Comparison of ENCODE assay signal across 14 mouse cellular contexts in the genomic region with DNA sequence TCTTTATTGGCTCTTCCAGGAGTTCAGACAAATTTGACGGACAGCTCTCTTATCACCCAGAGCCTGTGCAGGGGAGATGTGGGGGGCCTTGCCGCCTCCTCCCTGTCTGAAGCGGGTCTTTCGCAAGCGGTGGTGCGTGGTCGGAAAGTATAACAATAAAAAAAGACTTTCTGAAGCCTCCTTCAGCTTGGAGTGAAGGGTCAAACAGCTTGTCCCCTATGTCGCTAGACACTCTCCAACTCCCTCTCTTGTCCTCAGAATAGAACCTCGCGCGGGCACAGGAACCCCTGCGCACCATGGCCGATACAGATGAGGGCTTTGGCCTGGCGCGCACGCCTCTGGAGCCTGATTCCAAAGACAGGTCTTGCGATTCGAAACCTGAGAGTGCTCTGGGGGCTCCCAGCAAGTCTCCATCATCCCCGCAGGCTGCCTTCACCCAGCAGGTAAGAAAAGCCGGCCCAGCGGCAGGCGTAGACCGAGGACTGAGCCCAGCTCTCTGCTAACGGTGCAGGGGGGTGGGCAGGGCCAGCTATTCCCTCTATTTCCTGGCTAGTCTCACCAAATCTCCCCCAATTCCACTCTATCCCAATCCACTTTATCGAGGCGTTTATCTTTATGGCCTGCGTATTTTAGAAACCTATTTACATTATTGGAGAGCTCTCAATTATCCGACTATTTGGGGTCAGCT. TPM values are rescaled to one million over a fixed set of nuclear protein-coding genes. Genes with fewer than 3 reads are reported as not detected.
DNase-seq lines count a peak whose midpoint lies in the region; ATAC-seq and TF ChIP-seq lines count a peak whose summit lies in the region.
"Had no signal": no experiment of that assay in that cellular context is flagged by ENCODE, and none has a peak within 500 bp of the region (broad histone marks: within the 10 kb centered on the region; RNA-seq: fewer than 3 reads in every experiment).

No protein-coding gene starts in this region.

- H3K9me3 ChIP-seq in hindbrain, embryonic 11.5 days (ENCODE audit: control insufficient read depth, low read length): no peaks in the 10 kb centered on the region
- H3K9me3 ChIP-seq in hindbrain, postnatal 0 days (ENCODE audit: low read length): no peaks in the 10 kb centered on the region
- no peaks in the 10 kb centered on the region for H3K9me3 ChIP-seq in heart, embryonic 16.5 days (replicated peaks; ENCODE audit: control insufficient read depth, low read length)

- H3K4me2 ChIP-seq in hindbrain, embryonic 11.5 days (replicated peaks; ENCODE audit: low read depth, low read length): no peak overlapping the region
- no peak overlapping the region for H3K4me2 ChIP-seq in hindbrain, postnatal 0 days (ENCODE audit: low read depth, low read length)
- peak overlapping the region; percentile 73 for H3K4me2 ChIP-seq in heart, embryonic 16.5 days (ENCODE audit: low read depth, low read length)

- ATAC-seq in hindbrain, embryonic 11.5 days (ENCODE audit: low FRiP score): no peak
- ATAC-seq in hindbrain, postnatal 0 days: no peak
- peak; percentile 47 for ATAC-seq in heart, embryonic 16.5 days (replicated peaks; ENCODE audit: extremely low read depth, insufficient read depth, low FRiP score)
- no peak for ATAC-seq in granulocyte monocyte progenitor cell, adult 5-6 weeks (replicated peaks; ENCODE audit: poor library complexity, severe bottlenecking)
- ATAC-seq: inflammation-experienced regulatory T-cells, adult 6 months had no signal

- H3K9ac ChIP-seq in hindbrain, embryonic 11.5 days (ENCODE audit: low read depth, low read length): no peak overlapping the region
- H3K9ac ChIP-seq in hindbrain, postnatal 0 days (replicated peaks; ENCODE audit: low read length): no peak overlapping the region
- H3K9ac ChIP-seq in heart, embryonic 16.5 days (ENCODE audit: low read length): peak overlapping the region; percentile 91

- under 1% methylated on average over 28 of the region's 28 CpGs for whole genome bisulfite sequencing in hindbrain, embryonic 11.5 days
- under 1% methylated on average over 28 of the region's 28 CpGs for WGBS in hindbrain, postnatal 0 days
- 2% methylated on average over 28 of the region's 28 CpGs for WGBS in heart, embryonic 16.5 days

- H3K36me3 ChIP-seq in hindbrain, embryonic 11.5 days (ENCODE audit: control insufficient read depth, insufficient read depth, low read length): no peaks in the 10 kb centered on the region
- H3K36me3 ChIP-seq in hindbrain, postnatal 0 days (ENCODE audit: insufficient read depth, low read length): no peaks in the 10 kb centered on the region
- H3K36me3 ChIP-seq in heart, embryonic 16.5 days (ENCODE audit: control insufficient read depth, insufficient read depth): no peaks in the 10 kb centered on the region

- no peak for TF ChIP-seq CTCF in hindbrain, postnatal 0 days (IDR thresholded peaks at IDR 0.05; ENCODE audit: low read depth)

- peaks cover 95% of the 10 kb centered on the region for H3K27me3 ChIP-seq in hindbrain, embryonic 11.5 days (ENCODE audit: control insufficient read depth, insufficient read depth, low read length)
- peaks cover 90% of the 10 kb centered on the region for H3K27me3 ChIP-seq in hindbrain, postnatal 0 days (ENCODE audit: insufficient read depth, low read length)
- peaks cover 13% of the 10 kb centered on the region for H3K27me3 ChIP-seq in heart, embryonic 16.5 days (ENCODE audit: control insufficient read depth, insufficient read depth, low read length)

- intact Hi-C loops in left cerebral cortex, postnatal 4 days (cut with DNase I): no loop called here

- peak; percentile 59 for DNase-seq in hindbrain, embryonic 11.5 days (ENCODE audit: low spot score)
- DNase-seq in hindbrain, postnatal 0 days (ENCODE audit: low spot score): no peak
- DNase-seq in urinary bladder, postnatal 14 days (ENCODE audit: low spot score): peak; percentile 8
- no peak for DNase-seq in urinary bladder, adult 2 months (ENCODE audit: low spot score)
- no peak for DNase-seq in gastrocnemius, postnatal 4 days (ENCODE audit: low spot score in 2 of 2)
- no peak for DNase-seq in left cerebral cortex, postnatal 4 days
- DNase-seq: adrenal gland, postnatal 36 days; cerebellum, adult 9-11 months had no signal

- H3K4me1 ChIP-seq in hindbrain, embryonic 11.5 days (replicated peaks; ENCODE audit: control insufficient read depth, insufficient read depth, low read length): no peaks in the 10 kb centered on the region
- H3K4me1 ChIP-seq in hindbrain, postnatal 0 days (ENCODE audit: insufficient read depth, low read length): no peaks in the 10 kb centered on the region
- H3K4me1 ChIP-seq in heart, embryonic 16.5 days (ENCODE audit: control insufficient read depth, insufficient read depth, low read length): peaks cover 4% of the 10 kb centered on the region; the same call in 1 of the 2 replicates

- H3K4me3 ChIP-seq in hindbrain, embryonic 11.5 days (ENCODE audit: low read depth, low read length): no peak overlapping the region
- no peak overlapping the region for H3K4me3 ChIP-seq in hindbrain, postnatal 0 days (ENCODE audit: low read length)
- H3K4me3 ChIP-seq in heart, embryonic 16.5 days (ENCODE audit: low read length): peak overlapping the region; percentile 56

- H3K27ac ChIP-seq in hindbrain, embryonic 11.5 days (ENCODE audit: low read depth, low read length): no peak overlapping the region
- H3K27ac ChIP-seq in hindbrain, postnatal 0 days: no peak overlapping the region
- H3K27ac ChIP-seq in heart, embryonic 16.5 days (ENCODE audit: low read length): peak overlapping the region; percentile 82

RNA-seq across cellular contexts. Expression of gene Tbx5, which starts 4.3 kb away (rescaled TPM):
- polyA plus RNA-seq in hindbrain, embryonic 11.5 days (2014; fragmentation: Nextera tagmentation; extraction: Ambion mirVana): not detected in 2 replicates
- not detected in 2 replicates for total RNA-seq in hindbrain, postnatal 0 days (2014; rRNA removed)
- 0.04 TPM in 1 of 2 replicates, not detected in the other for polyA plus RNA-seq in hindbrain, postnatal 0 days (2015; fragmentation: Nextera tagmentation; extraction: Ambion mirVana)
- 9.9 and 16.5 TPM in 2 replicates for polyA plus RNA-seq in urinary bladder, adult 2 months (2012; rRNA removed)
- 30.5 and 36.3 TPM in 2 replicates for polyA plus RNA-seq in heart, embryonic 16.5 days (2015; fragmentation: Nextera tagmentation; extraction: Ambion mirVana)
- under 1 TPM; 0.18 to 0.22 TPM for total RNA-seq in gastrocnemius, postnatal 4 days (2021)
- total RNA-seq in left cerebral cortex, postnatal 4 days (2021): not detected
- not detected in 2 replicates for total RNA-seq in granulocyte monocyte progenitor cell, adult 5-6 weeks (2014; fragmentation: Nextera tagmentation)
- total RNA-seq in granulocyte monocyte progenitor cell, adult 5-6 weeks (2017): not detected in 2 replicates
- total RNA-seq: left cerebral cortex, postnatal 25 days; monocyte, adult 5-6 weeks had no signal
- polyA plus RNA-seq: C2C12; inflammation-experienced regulatory T-cells, adult 6 months had no signal

Comparison
In these comparisons a context has a peak if more than half of its experiments do, and no peak if none do; other contexts are left out.
1. DNase-seq: peak in hindbrain, embryonic 11.5 days (single experiment) and urinary bladder, postnatal 14 days (single experiment); none in hindbrain, postnatal 0 days (single experiment), urinary bladder, adult 2 months (single experiment), gastrocnemius, postnatal 4 days (0 of 2) and left cerebral cortex, postnatal 4 days (single experiment).